Mouse (Mus musculus) lung, adult 2 months (tissue): ENCODE measurements at regions not wholly inside any gene's neighbourhood (a gene's known extent, or its start where the extent isn't known, plus 50 kb on each side); places are given as distances from the start of the nearest gene placed in this dataset.

ENCODE experiments used
- CTCF ChIP-seq: fragments of 200-500 bp; IDR thresholded peaks from 2 replicates; pipeline ENCODE4 v1.5.1; 2011; ENCODE audit warnings: mild to moderate bottlenecking, low read length, control low read depth; ENCODE audit not compliant: insufficient read depth
- POLR2A ChIP-seq: fragments of 200-500 bp; IDR thresholded peaks from 2 replicates; pipeline ENCODE4 v1.6.1; 2011; ENCODE audit warnings: low read depth, mild to moderate bottlenecking, control low read depth, low read length, borderline replicate concordance; ENCODE audit errors: extremely low read depth

DNA sequence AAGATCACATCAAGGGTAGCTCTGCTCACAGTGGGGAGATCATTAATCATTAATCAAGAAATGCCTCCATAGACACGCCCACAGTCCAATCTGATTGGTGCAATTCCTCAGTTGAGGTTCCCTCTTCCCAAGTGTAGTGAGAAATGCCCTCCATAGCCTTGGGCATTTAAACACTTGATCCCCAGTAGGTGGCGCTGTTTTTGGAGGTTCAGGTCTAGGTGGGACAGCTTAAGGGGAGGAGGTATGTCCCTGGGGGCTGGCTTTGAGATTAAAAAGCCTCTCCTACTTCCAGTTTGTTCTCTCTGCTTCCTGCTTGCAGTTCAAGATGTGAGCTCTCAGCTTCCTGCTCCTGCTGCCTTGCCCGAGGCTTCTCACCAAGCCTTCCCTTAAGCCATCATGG, 200.5 kb upstream of the Map3k1 start:
- TF ChIP-seq POLR2A (no peak), CTCF (no peak)
